ENCODE assay signal across 11 mouse cellular contexts in the genomic region with DNA sequence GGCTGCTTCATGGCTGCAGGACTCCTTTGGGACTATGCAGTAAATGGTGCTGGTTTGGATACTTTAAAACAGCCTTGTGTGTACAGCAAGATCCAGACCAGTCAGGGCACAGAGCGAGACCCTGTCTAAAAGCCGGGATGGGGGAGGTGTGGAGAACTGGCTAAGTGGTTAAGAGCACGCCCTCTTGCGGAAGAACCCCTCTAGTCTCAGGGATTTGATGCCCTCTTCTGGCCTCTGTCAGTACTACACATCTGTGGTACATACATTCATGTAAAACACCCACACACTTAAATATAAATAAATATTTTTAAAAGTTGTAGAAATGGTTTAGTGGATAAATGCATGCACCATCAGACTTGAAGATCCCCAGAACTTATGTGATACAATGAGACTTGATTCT. TPM values are rescaled to one million over a fixed set of nuclear protein-coding genes. Genes with fewer than 3 reads are reported as not detected.
DNase-seq lines count a peak whose midpoint lies in the region; ATAC-seq and TF ChIP-seq lines count a peak whose summit lies in the region.
"Had no signal": no experiment of that assay in that cellular context is flagged by ENCODE, and none has a peak within 500 bp of the region (broad histone marks: within the 10 kb centered on the region; RNA-seq: fewer than 3 reads in every experiment).

No protein-coding gene starts in this region.

- H3K9ac ChIP-seq in hindbrain, postnatal 0 days (replicated peaks; ENCODE audit: low read length), result no peak overlapping the region
- H3K9ac ChIP-seq in hindbrain, embryonic 12.5 days, result no peak overlapping the region
- H3K9ac ChIP-seq in midbrain, embryonic 15.5 days, result no peak overlapping the region
- H3K9ac ChIP-seq: embryonic facial prominence, embryonic 12.5 days had no signal

- WGBS in hindbrain, postnatal 0 days, result 70% methylated on average over 4 of the region's 4 CpGs
- 70% methylated on average over 4 of the region's 4 CpGs for WGBS in hindbrain, embryonic 12.5 days
- 71% methylated on average over 4 of the region's 4 CpGs for WGBS in thymus, adult 2 months
- 68% methylated on average over 4 of the region's 4 CpGs for WGBS in midbrain, embryonic 15.5 days

- H3K27ac ChIP-seq in hindbrain, postnatal 0 days, result no peak overlapping the region
- H3K27ac ChIP-seq in hindbrain, embryonic 12.5 days, result no peak overlapping the region
- no peak overlapping the region for H3K27ac ChIP-seq in thymus, adult 2 months (ENCODE audit: control insufficient read depth, insufficient read depth, low read length)
- no peak overlapping the region for H3K27ac ChIP-seq in midbrain, embryonic 15.5 days
- H3K27ac ChIP-seq: embryonic facial prominence, embryonic 12.5 days had no signal

- no peak for TF ChIP-seq POLR2A in thymus, adult 2 months (IDR thresholded peaks at IDR 0.05; ENCODE audit: control insufficient read depth, extremely low read depth, insufficient read depth, low read length, poor library complexity)

- H3K9me3 ChIP-seq in hindbrain, postnatal 0 days (ENCODE audit: low read length), result no peaks in the 10 kb centered on the region
- H3K9me3 ChIP-seq in hindbrain, embryonic 12.5 days (replicated peaks), result no peaks in the 10 kb centered on the region
- H3K9me3 ChIP-seq in midbrain, embryonic 15.5 days, result no peaks in the 10 kb centered on the region
- H3K9me3 ChIP-seq: embryonic facial prominence, embryonic 12.5 days had no signal

- peak; percentile 55 for TF ChIP-seq CTCF in hindbrain, postnatal 0 days (IDR thresholded peaks at IDR 0.05; ENCODE audit: low read depth)
- TF ChIP-seq CTCF in thymus, adult 2 months (IDR thresholded peaks at IDR 0.05; ENCODE audit: borderline replicate concordance, control insufficient read depth, extremely low read depth, insufficient read depth, low read length, poor library complexity), result peak; percentile 44; the same call in 1 of the 2 replicates

- peak; percentile 33 for DNase-seq in hindbrain, postnatal 0 days (ENCODE audit: low spot score)
- DNase-seq in thymus, adult 2 months, result peak; percentile 31
- no peak for DNase-seq in thymus, adult 18-20 months
- peak; percentile 69 for DNase-seq in thymus, postnatal 4 days
- DNase-seq in right cerebral cortex, adult 2 months (ENCODE audit: low spot score in 2 of 2), result no peak

- H3K4me2 ChIP-seq in hindbrain, postnatal 0 days (ENCODE audit: low read depth, low read length), result no peak overlapping the region
- H3K4me2 ChIP-seq in hindbrain, embryonic 12.5 days (replicated peaks), result no peak overlapping the region
- no peak overlapping the region for H3K4me2 ChIP-seq in midbrain, embryonic 15.5 days
- H3K4me2 ChIP-seq: embryonic facial prominence, embryonic 12.5 days had no signal

- 0 out of 2 replicates have a peak, but pooled peaks cover 3% of the 10 kb centered on the region for H3K27me3 ChIP-seq in hindbrain, postnatal 0 days (ENCODE audit: insufficient read depth, low read length)
- peaks cover 32% of the 10 kb centered on the region for H3K27me3 ChIP-seq in hindbrain, embryonic 12.5 days
- H3K27me3 ChIP-seq in thymus, adult 2 months (ENCODE audit: control insufficient read depth, insufficient read depth, low read length), result no peaks in the 10 kb centered on the region
- peaks cover 10% of the 10 kb centered on the region; the same call in 1 of the 2 replicates for H3K27me3 ChIP-seq in midbrain, embryonic 15.5 days (replicated peaks)

- ATAC-seq in hindbrain, postnatal 0 days, result no peak
- no peak for ATAC-seq in hindbrain, embryonic 12.5 days (ENCODE audit: low FRiP score)
- ATAC-seq in erythroid progenitor cell, adult 5-6 weeks (replicated peaks; ENCODE audit: low FRiP score, poor library complexity, severe bottlenecking), result 0 out of 2 replicates have a peak, but pooled peaks have one; percentile 35
- ATAC-seq in midbrain, embryonic 15.5 days (replicated peaks), result no peak

- H3K4me3 ChIP-seq in hindbrain, postnatal 0 days (ENCODE audit: low read length), result no peak overlapping the region
- no peak overlapping the region for H3K4me3 ChIP-seq in hindbrain, embryonic 12.5 days
- no peak overlapping the region for H3K4me3 ChIP-seq in thymus, adult 2 months (ENCODE audit: control insufficient read depth, insufficient read depth, low read length)
- no peak overlapping the region for H3K4me3 ChIP-seq in midbrain, embryonic 15.5 days
- H3K4me3 ChIP-seq: embryonic facial prominence, embryonic 12.5 days had no signal

- H3K36me3 ChIP-seq in hindbrain, postnatal 0 days (ENCODE audit: insufficient read depth, low read length), result no peaks in the 10 kb centered on the region
- no peaks in the 10 kb centered on the region for H3K36me3 ChIP-seq in hindbrain, embryonic 12.5 days
- no peaks in the 10 kb centered on the region for H3K36me3 ChIP-seq in thymus, adult 2 months (ENCODE audit: control insufficient read depth, insufficient read depth, low read length)
- no peaks in the 10 kb centered on the region for H3K36me3 ChIP-seq in midbrain, embryonic 15.5 days (replicated peaks)
- H3K36me3 ChIP-seq: embryonic facial prominence, embryonic 12.5 days had no signal

- no peaks in the 10 kb centered on the region for H3K4me1 ChIP-seq in hindbrain, postnatal 0 days (ENCODE audit: insufficient read depth, low read length)
- H3K4me1 ChIP-seq in hindbrain, embryonic 12.5 days, result peaks cover 4% of the 10 kb centered on the region; the same call in 1 of the 2 replicates
- H3K4me1 ChIP-seq in thymus, adult 2 months (replicated peaks; ENCODE audit: control insufficient read depth, insufficient read depth, low read length), result no peaks in the 10 kb centered on the region
- H3K4me1 ChIP-seq in midbrain, embryonic 15.5 days, result no peaks in the 10 kb centered on the region
- H3K4me1 ChIP-seq: embryonic facial prominence, embryonic 12.5 days had no signal

RNA-seq across cellular contexts. Expression of gene Npas1, which starts 11.0 kb away (rescaled TPM):
- total RNA-seq in hindbrain, postnatal 0 days (2014; rRNA removed), result 9.0 and 13.9 TPM in 2 replicates
- 7.6 and 7.9 TPM in 2 replicates for polyA plus RNA-seq in hindbrain, postnatal 0 days (2015; fragmentation: Nextera tagmentation; extraction: Ambion mirVana)
- 1.2 and 1.7 TPM in 2 replicates for polyA plus RNA-seq in hindbrain, embryonic 12.5 days (2016; fragmentation: Nextera tagmentation; extraction: Ambion mirVana)
- 0.17 and 0.28 TPM in 2 replicates for polyA plus RNA-seq in thymus, adult 2 months (2012; rRNA removed)
- not detected in 2 replicates for total RNA-seq in erythroid progenitor cell, adult 5-6 weeks (2015; ENCODE audit: low replicate concordance)
- total RNA-seq in erythroid progenitor cell, adult 5-6 weeks (2017; ENCODE audit: low replicate concordance), result not detected in 2 replicates
- 5.8 and 7.2 TPM in 2 replicates for polyA plus RNA-seq in midbrain, embryonic 15.5 days (2015; fragmentation: Nextera tagmentation; extraction: Ambion mirVana)
- polyA plus RNA-seq: limb, embryonic 11.5 days; stomach, embryonic 14.5 days had no signal

RNA-seq across cellular contexts. Expression of gene Tmem160, which starts 14.0 kb away (rescaled TPM):
- 71.7 and 72.6 TPM in 2 replicates for total RNA-seq in hindbrain, postnatal 0 days (2014; rRNA removed)
- polyA plus RNA-seq in hindbrain, postnatal 0 days (2015; fragmentation: Nextera tagmentation; extraction: Ambion mirVana), result 102 and 114 TPM in 2 replicates
- polyA plus RNA-seq in hindbrain, embryonic 12.5 days (2016; fragmentation: Nextera tagmentation; extraction: Ambion mirVana), result 52.6 and 55.9 TPM in 2 replicates
- 225 and 228 TPM in 2 replicates for polyA plus RNA-seq in thymus, adult 2 months (2012; rRNA removed)
- total RNA-seq in erythroid progenitor cell, adult 5-6 weeks (2015; ENCODE audit: low replicate concordance), result 6.8 and 8.0 TPM in 2 replicates
- total RNA-seq in erythroid progenitor cell, adult 5-6 weeks (2017; ENCODE audit: low replicate concordance), result 1.9 and 5.9 TPM in 2 replicates
- 63.6 and 74.4 TPM in 2 replicates for polyA plus RNA-seq in midbrain, embryonic 15.5 days (2015; fragmentation: Nextera tagmentation; extraction: Ambion mirVana)

Comparison
In these comparisons a context has a peak if more than half of its experiments do, and no peak if none do; other contexts are left out.
1. DNase-seq: peak in hindbrain, postnatal 0 days (single experiment), thymus, adult 2 months (single experiment) and thymus, postnatal 4 days (single experiment); none in thymus, adult 18-20 months (0 of 2) and right cerebral cortex, adult 2 months (0 of 2).